Mouse (Mus musculus): ENCODE measurements around the gene Clcn2.
"Not testable (repeated sequence)": the region's sequence is repeated elsewhere in the genome, so short reads cannot be mapped to it uniquely, and the experiment has no call there.

Gene Clcn2

GRCm38 (mm10) chr16:20700036-20700435, 17.5 kb downstream of the Clcn2 start:
- no peak for DNase-seq

GRCm38 (mm10) chr16:20699266-20699665, 18.3 kb downstream of the Clcn2 start:
- DNase-seq = no peak

GRCm38 (mm10) chr16:20695622-20696323, 21.8 kb downstream of the Clcn2 start:
- DNase-seq = peak; percentile 100

GRCm38 (mm10) chr16:20694781-20695180, 22.8 kb downstream of the Clcn2 start:
- peak; percentile 60 for DNase-seq

- DNase-seq = peak; percentile 93
Observed at GRCm38 (mm10) chr16:20693111-20693701, 24.3 kb downstream of the Clcn2 start, which contains the start of gene Fam131a. Fam131a (plus strand) TSS chr16:20693241.

GRCm38 (mm10) chr16:20692241-20692965, 25.1 kb downstream of the Clcn2 start:
- DNase-seq = no peak

GRCm38 (mm10) chr16:20691617-20692016, 25.9 kb downstream of the Clcn2 start:
- DNase-seq = no peak

GRCm38 (mm10) chr16:20690774-20691173, 26.8 kb downstream of the Clcn2 start:
- no peak for DNase-seq

- peak; percentile 55 for DNase-seq
Observed at GRCm38 (mm10) chr16:20677974-20678675, 39.4 kb downstream of the Clcn2 start.

GRCm38 (mm10) chr16:20677380-20677779, 40.2 kb downstream of the Clcn2 start:
- no peak for DNase-seq

- DNase-seq = no peak
Observed at GRCm38 (mm10) chr16:20676702-20677101, 40.8 kb downstream of the Clcn2 start.

- DNase-seq = no peak
Observed at GRCm38 (mm10) chr16:20675213-20675612, 42.3 kb downstream of the Clcn2 start.

- no peak for DNase-seq
Observed at GRCm38 (mm10) chr16:20673706-20674303, 43.7 kb downstream of the Clcn2 start.

GRCm38 (mm10) chr16:20672965-20673705, 44.4 kb downstream of the Clcn2 start:
- peak; percentile 54 for DNase-seq

- peak; percentile 96 for DNase-seq
Observed at GRCm38 (mm10) chr16:20672500-20672902, 45.0 kb downstream of the Clcn2 start.

- no peak for DNase-seq
Observed at GRCm38 (mm10) chr16:20671886-20672285, 45.7 kb downstream of the Clcn2 start.

- no peak for DNase-seq
Observed at GRCm38 (mm10) chr16:20670291-20670690, 47.3 kb downstream of the Clcn2 start.

GRCm38 (mm10) chr16:20668013-20668412, 49.5 kb downstream of the Clcn2 start, which contains the start of gene Eif4g1:
Eif4g1 (plus strand) TSS chr16:20668313.
- not testable (repeated sequence) for DNase-seq

GRCm38 (mm10) chr16:20657661-20658060, 59.9 kb downstream of the Clcn2 start:
- no peak for DNase-seq

- no peak for DNase-seq
Observed at GRCm38 (mm10) chr16:20653315-20653714, 64.2 kb downstream of the Clcn2 start.

Measured in right cerebral cortex, postnatal 14 days (tissue).